Mouse (Mus musculus) forebrain, embryonic 12.5 days (tissue): ENCODE results near the gene Cd276. TPM values are rescaled to one million over a fixed set of nuclear protein-coding genes. Genes with fewer than 3 reads are reported as not detected.

Source experiments
- ATAC-seq: fragments of 200-750 bp; cut with Nextera tagmentation; 2 replicates; pipeline ENCODE4 v1.8.0; 2017; ENCODE audit warnings: moderate TSS enrichment; ENCODE audit not compliant: low FRiP score
- H3K27ac ChIP-seq: fragments of 300-500 bp; sonication (generic); 2 replicates; pipeline ENCODE4 v1.5.1; 2016; ENCODE audit warnings: mild to moderate bottlenecking
- H3K27me3 ChIP-seq: fragments of 300-500 bp; sonication (generic); 2 replicates; pipeline ENCODE4 v1.6.1; 2016; ENCODE audit warnings: mild to moderate bottlenecking
- H3K36me3 ChIP-seq: fragments of 300-500 bp; sonication (generic); replicated peaks from 2 replicates; pipeline ENCODE4 v1.6.1; 2016; ENCODE audit warnings: mild to moderate bottlenecking
- H3K4me1 ChIP-seq: fragments of 300-500 bp; sonication (generic); 2 replicates; pipeline ENCODE4 v1.6.1; 2016
- H3K4me2 ChIP-seq: fragments of 300-500 bp; sonication (generic); 2 replicates; pipeline ENCODE4 v1.6.1; 2016; ENCODE audit warnings: mild to moderate bottlenecking, moderate library complexity
- H3K4me3 ChIP-seq: fragments of 300-500 bp; sonication (generic); replicated peaks from 2 replicates; pipeline ENCODE4 v1.5.1; 2016; ENCODE audit warnings: mild to moderate bottlenecking
- H3K9ac ChIP-seq: fragments of 300-500 bp; sonication (generic); 2 replicates; pipeline ENCODE4 v1.6.1; 2016; ENCODE audit warnings: mild to moderate bottlenecking
- H3K9me3 ChIP-seq: fragments of 300-500 bp; sonication (generic); 2 replicates; pipeline ENCODE4 v1.6.1; 2016
- WGBS: fragments of 180-500 bp; shearing (Covaris S2); methylation state at CpG from one replicate; pipeline ENCODE4 v1.1.7; 2016; 5-methylcytosine and 5-hydroxymethylcytosine counted together
- polyA plus RNA-seq: library from polyadenylated mRNA; unstranded; fragments of >200 nt; fragmentation: Nextera tagmentation; extraction: Ambion mirVana; gene quantifications from 2 replicates; pipeline ENCODE4 v1.2.1, GENCODE M21; 2016

Cd276 gene
- polyA plus RNA-seq, 1 experiment from 2014 or later = 32.2 TPM

DNA sequence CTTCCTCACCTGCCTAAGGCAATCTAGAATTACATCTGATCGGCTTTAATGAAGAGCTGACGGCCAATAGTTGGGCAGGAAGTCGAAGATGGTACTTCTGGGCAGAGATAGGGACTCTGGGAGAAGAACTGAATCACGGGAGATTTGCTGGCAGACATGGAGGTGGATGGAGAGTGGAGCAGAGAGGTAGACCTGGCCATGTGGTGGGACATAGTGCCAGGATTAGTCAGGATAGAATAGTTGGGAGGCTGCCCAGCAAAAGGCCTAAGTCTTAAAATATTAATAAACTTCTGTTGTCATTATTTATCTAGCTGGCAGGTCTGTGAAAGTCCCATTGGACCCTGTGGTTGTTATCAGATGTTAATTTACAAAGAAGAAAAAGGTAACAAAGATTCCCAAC lies 30.1 kb downstream of the Cd276 start:
- Histone ChIP-seq H3K36me3 (peaks cover 52% of the 10 kb centered on the region), H3K27ac (no peak overlapping the region)
- 93% methylated on average over 4 of the region's 4 CpGs for WGBS

DNA sequence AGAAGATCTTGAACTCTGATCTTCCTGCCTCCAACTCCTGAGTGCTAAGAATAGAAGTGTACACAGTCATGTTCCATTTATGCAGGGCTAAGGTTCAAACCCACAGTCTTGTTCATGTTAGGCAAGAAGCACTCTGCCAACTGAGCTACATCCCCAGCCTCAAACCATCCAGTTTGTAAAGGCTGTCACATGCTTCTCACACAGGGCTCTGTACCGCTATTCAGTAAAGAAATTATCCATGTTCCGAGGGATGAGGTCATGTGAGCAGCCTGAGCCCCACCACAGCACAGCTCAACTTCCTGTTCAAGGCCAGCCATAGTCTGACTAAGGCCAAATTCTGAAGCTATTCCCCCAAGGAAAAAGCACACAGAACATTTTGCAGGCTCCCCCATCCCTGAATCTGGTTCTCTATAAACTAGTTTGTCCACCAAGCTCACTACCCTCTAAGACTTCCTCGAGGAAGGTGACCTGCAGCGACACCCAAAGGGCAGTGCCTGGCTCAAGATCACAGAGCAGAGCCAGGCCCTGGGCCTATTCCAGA lies 33.3 kb downstream of the Cd276 start:
- H3K4me1 ChIP-seq = peaks cover 10% of the 10 kb centered on the region
- 74% methylated on average over 4 of the region's 4 CpGs for WGBS
- no peak overlapping the region for H3K4me2 ChIP-seq
- H3K9ac ChIP-seq = no peak overlapping the region
- no peak overlapping the region for H3K4me3 ChIP-seq
- no peak overlapping the region for H3K27ac ChIP-seq
- H3K27me3 ChIP-seq = no peaks in the 10 kb centered on the region
- no peaks in the 10 kb centered on the region for H3K9me3 ChIP-seq
- ATAC-seq = no peak
- peaks cover 26% of the 10 kb centered on the region for H3K36me3 ChIP-seq

More for the DNA sequence above, 30.1 kb downstream of the Cd276 start:
- no peaks in the 10 kb centered on the region for H3K9me3 ChIP-seq
- H3K4me2 ChIP-seq = no peak overlapping the region
- no peaks in the 10 kb centered on the region for H3K27me3 ChIP-seq
- no peak overlapping the region for H3K9ac ChIP-seq
- H3K4me3 ChIP-seq = no peak overlapping the region
- no peak for ATAC-seq
- no peaks in the 10 kb centered on the region; the same call in 1 of the 2 replicates for H3K4me1 ChIP-seq

DNA sequence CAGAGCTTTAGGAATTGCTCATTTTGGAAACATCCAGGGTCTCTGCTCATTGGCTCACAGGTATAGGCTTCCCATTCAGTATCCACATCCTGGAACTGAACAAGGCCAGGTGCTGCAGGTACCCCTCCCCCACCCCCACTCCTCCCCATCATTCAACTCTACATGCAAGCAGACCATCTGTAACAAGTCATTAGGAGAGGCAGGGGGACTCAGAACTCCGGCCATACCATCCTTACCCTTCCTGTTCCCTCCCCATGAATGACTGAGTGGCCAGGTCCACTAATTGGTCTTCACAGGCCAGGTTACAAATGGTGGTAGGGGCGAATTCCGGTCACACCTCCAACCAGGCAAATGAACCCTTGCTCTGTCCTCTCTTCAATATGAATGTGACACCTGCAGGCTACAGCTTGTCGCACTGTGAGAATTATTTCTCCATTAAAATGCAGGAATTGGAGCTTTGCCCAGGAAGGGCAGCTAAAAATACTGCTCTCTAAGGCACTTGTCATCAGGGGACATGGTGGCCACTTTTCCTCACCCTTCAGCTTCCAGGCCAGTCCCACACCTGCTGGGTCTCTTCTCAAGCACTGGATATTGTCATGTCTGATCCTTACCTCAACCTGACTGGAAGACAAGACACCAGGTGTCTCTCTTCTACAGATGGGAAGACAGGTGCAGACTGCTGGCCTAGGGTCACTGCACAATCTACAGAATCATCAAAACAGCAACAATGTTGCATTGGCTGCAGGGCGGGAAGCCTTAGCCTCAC lies 34.2 kb downstream of the Cd276 start:
- Histone ChIP-seq H3K27me3 (no peaks in the 10 kb centered on the region), H3K27ac (no peak overlapping the region), H3K9me3 (no peaks in the 10 kb centered on the region), H3K4me3 (no peak overlapping the region), H3K4me1 (peaks cover 10% of the 10 kb centered on the region), H3K4me2 (no peak overlapping the region), H3K9ac (no peak overlapping the region), H3K36me3 (peaks cover 18% of the 10 kb centered on the region)
- 78% methylated on average over 5 of the region's 5 CpGs for WGBS
- ATAC-seq = no peak

DNA sequence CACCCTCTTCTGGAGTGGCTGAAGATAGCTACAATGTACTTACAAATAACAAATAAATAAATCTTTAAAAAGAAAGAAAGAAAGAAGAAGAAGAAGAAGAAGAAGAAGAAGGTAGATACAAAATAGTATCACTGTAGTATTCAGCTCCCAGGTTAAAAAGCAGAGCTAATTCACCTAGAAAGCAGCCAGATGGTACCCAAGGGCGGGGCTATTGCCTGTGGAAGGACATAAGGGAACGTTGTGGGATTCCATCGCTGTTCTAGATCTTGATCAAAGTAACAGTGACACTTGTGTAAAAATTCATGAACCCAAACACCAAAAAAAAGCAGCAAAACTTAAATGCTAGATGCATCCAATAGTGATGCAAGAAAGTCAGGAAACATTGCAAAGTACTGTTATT lies 35.3 kb downstream of the Cd276 start:
- H3K27ac ChIP-seq = no peak overlapping the region
- no peaks in the 10 kb centered on the region for H3K9me3 ChIP-seq
- no peak for ATAC-seq
- H3K36me3 ChIP-seq = peaks cover 9% of the 10 kb centered on the region
- no peak overlapping the region for H3K9ac ChIP-seq
- no peaks in the 10 kb centered on the region for H3K27me3 ChIP-seq
- 83% methylated on average over 3 of the region's 3 CpGs for WGBS
- no peak overlapping the region for H3K4me3 ChIP-seq
- H3K4me1 ChIP-seq = peaks cover 10% of the 10 kb centered on the region
- no peak overlapping the region for H3K4me2 ChIP-seq

DNA sequence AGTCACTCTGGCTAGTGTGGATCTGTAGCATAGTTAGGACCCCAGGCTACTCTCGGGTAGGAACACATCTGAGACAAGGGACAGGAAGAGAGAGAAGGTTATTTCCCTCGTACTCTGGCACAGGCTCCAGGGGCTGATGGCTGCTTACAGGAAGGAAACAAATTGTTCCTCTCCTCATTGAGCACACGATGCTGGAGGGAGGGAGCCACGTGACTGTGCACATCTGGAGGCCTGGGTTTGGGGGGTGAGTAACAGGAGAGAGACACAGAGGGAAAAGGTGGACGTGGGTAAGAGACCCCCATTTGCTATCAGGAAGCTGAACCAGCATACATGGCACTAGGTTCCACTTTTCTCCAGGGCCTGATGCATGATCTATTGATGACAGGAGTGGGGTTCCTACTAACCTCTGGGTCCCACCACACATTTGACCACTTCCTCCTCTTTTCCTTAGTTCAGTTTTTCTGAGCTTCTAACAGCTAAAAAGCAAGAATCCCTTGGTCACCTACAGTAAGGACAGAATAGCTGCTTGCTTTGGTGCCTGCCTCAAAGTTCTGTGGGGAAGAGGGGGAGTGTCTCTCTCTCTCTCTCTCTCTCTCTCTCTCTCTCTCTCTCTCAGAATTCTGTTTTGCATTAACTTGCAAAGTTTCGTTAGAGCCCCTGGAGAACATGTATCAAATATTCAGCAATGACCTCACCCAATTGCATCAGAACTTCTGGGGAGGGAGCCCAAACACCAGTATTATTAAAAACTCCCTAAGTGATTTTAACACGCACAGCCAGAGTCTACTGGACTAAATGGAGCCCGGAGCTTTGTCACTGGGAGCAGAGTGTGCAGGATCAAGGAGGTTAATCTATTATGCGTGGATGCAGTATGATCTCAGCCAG lies 37.1 kb downstream of the Cd276 start:
- Histone ChIP-seq H3K36me3 (no peaks in the 10 kb centered on the region), H3K4me2 (no peak overlapping the region), H3K4me3 (no peak overlapping the region), H3K9me3 (no peaks in the 10 kb centered on the region), H3K27ac (no peak overlapping the region), H3K27me3 (no peaks in the 10 kb centered on the region), H3K9ac (no peak overlapping the region), H3K4me1 (peaks cover 18% of the 10 kb centered on the region)
- WGBS = 51% methylated on average over 9 of the region's 9 CpGs
- no peak for ATAC-seq

DNA sequence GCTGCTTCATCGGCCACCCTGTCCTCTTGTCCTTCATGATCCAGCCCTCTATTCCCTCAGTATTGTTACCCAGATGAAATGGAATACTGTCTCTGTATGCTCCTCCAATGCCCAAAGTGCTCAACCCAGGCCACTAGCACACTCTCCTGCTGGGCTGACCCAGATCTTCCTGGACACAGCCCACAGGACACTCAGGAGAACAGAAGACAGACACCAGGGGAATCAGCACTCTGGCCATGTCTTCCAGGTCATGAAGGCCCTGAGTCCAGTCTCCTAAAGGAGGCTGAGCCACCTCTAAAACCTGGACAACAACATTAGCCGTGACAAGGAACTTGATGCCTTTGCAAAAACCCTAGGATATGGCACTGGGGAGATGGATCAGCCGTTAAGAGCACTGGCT lies 38.8 kb downstream of the Cd276 start:
- peaks cover 18% of the 10 kb centered on the region for H3K4me1 ChIP-seq
- H3K36me3 ChIP-seq = no peaks in the 10 kb centered on the region
- no peak overlapping the region for H3K4me3 ChIP-seq
- no peak overlapping the region for H3K27ac ChIP-seq
- no peak overlapping the region for H3K4me2 ChIP-seq
- no peaks in the 10 kb centered on the region for H3K27me3 ChIP-seq
- H3K9ac ChIP-seq = no peak overlapping the region
- no peaks in the 10 kb centered on the region for H3K9me3 ChIP-seq
- 87% methylated on average over 3 of the region's 3 CpGs for WGBS
- no peak for ATAC-seq

DNA sequence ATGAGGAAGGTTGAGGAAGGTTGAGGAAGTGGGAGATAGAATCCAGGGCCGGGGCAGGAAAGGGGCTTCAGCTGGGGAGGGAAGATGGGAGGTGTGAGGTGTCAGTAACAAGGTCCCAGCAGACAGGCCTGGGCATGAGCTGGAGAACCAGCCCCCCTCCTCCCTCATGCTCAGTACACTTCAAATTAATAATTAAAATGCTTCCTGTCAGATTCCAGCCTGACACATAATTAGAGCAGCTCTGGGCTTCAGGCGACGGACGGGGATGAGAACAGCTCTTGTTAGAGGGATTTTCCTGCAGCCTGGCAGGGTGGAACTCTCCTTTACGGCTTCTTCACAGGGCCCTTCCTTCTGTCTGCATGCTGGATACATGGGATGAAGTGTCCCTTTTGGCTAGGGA lies 41.5 kb downstream of the Cd276 start:
- Histone ChIP-seq H3K4me2 (no peak overlapping the region), H3K36me3 (no peaks in the 10 kb centered on the region), H3K9me3 (no peaks in the 10 kb centered on the region), H3K27me3 (no peaks in the 10 kb centered on the region), H3K4me1 (peaks cover 17% of the 10 kb centered on the region), H3K4me3 (no peak overlapping the region), H3K27ac (no peak overlapping the region; the same call in 1 of the 2 replicates), H3K9ac (no peak overlapping the region)
- no peak; the same call in 1 of the 2 replicates for ATAC-seq
- 38% methylated on average over 5 of the region's 5 CpGs for WGBS

DNA sequence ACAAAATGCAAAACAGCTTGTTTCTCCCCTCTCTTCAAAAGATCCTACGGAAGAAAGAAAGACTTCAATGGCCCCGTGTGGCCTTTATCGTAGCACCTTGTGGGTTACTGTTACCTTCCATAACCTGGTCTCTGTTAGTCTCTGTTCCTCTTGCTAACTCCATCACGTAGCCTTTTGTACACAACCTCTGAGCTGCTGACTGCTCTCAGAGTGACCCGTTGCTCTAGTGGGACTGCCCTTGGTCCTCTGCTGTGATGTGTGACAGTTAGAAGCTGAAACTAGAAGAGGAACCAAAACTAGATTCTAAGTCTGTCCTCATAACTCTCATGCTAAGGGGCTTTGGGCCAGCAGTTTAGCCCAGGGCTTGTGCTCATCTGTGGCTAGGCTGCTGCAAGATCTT lies 44.8 kb downstream of the Cd276 start:
- H3K27ac ChIP-seq = no peak overlapping the region
- H3K27me3 ChIP-seq = no peaks in the 10 kb centered on the region
- no peak overlapping the region for H3K9ac ChIP-seq
- H3K4me1 ChIP-seq = peaks cover 8% of the 10 kb centered on the region; the same call in 1 of the 2 replicates
- no peak overlapping the region for H3K4me2 ChIP-seq
- no peak overlapping the region for H3K4me3 ChIP-seq
- WGBS = 84% methylated on average over 5 of the region's 5 CpGs
- H3K36me3 ChIP-seq = no peaks in the 10 kb centered on the region
- no peaks in the 10 kb centered on the region for H3K9me3 ChIP-seq
- ATAC-seq = no peak

DNA sequence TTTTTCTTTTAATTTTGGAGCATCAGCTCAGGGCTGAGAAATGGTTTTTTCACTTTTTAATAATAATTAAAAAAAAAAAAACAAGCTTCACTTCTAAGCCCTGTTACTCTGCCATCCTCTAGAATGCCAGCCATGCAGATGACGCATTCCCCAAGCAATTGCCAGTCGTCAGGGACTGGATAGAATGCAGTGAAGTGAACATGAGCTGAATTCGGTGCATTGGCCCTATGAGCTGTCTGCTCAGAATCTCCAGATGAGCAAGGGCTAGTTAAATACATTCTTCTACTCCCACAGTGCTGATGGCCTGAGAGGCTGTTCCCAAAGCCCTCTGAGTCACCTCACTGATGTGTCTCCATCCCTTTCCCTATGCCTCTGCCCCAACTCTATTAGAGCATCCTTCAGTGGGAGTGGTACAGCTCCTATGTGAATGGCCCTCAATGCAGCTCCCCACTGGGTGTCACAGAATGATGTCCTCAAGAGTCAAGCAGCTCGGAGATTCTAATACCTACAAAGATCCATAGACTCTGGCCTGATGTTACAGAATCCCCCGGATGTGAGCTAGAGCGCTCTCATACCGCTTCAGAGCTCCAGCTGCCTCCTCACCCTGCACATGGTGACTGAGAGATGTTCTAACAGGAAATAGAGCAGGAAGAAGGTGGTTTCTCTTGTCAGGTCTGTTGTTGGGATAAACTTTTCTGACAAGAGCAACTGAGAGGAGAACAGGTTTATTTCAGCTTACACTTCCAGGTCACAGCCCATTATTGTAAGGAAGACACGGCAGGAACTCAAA lies 47.8 kb downstream of the Cd276 start:
- Histone ChIP-seq H3K27ac (no peak overlapping the region), H3K36me3 (no peaks in the 10 kb centered on the region), H3K4me2 (no peak overlapping the region), H3K27me3 (no peaks in the 10 kb centered on the region), H3K9me3 (no peaks in the 10 kb centered on the region), H3K4me3 (no peak overlapping the region), H3K9ac (no peak overlapping the region), H3K4me1 (no peaks in the 10 kb centered on the region)
- no peak for ATAC-seq
- WGBS = 81% methylated on average over 8 of the region's 8 CpGs

DNA sequence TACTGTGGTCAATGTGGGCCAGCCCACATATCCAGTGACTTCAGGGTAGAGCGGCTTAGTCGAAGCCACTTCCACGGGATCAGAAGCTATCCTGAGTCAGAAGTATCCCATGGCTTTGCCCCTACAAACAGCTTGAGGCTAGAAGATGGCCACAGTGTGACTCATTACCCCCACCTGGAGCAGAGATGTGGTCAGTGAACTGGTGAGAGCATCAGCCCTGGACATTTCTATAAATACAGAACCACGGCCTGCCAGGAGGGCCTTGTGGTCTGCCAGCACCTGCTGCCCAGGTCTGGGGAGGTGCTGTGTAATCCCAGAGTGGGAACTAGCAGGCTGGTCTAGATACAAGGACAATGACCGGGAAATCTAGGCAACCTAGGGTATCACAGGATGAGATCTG lies 54.3 kb downstream of the Cd276 start:
- peaks cover 6% of the 10 kb centered on the region; the same call in 1 of the 2 replicates for H3K36me3 ChIP-seq
- H3K4me1 ChIP-seq = no peaks in the 10 kb centered on the region
- 88% methylated on average over 5 of the region's 5 CpGs for WGBS
- H3K27ac ChIP-seq = no peak overlapping the region
- H3K9me3 ChIP-seq = no peaks in the 10 kb centered on the region
- H3K9ac ChIP-seq = no peak overlapping the region
- no peak for ATAC-seq
- no peak overlapping the region for H3K4me3 ChIP-seq
- H3K4me2 ChIP-seq = no peak overlapping the region
- H3K27me3 ChIP-seq = no peaks in the 10 kb centered on the region

DNA sequence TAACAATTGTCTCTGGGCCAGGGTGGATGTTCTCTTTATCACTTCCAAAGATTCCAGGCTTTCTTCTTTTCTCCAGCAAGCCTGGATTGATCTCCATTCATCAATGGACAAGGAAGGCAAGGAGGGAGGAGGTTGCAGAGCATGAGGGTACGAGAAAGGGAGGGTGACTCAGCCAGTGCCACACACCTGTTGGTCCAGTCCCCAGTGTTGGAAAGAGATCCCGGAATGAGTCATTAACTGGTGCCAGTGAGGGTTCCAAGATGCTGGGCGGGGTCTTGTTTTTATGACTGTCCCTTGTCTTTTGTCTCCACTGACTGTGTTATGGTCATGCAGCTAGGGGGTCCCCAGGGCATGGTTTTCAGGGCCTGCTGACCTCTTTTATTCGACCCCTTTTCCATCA lies 57.3 kb downstream of the Cd276 start:
- ATAC-seq = no peak
- Histone ChIP-seq H3K4me2 (no peak overlapping the region), H3K9ac (no peak overlapping the region), H3K36me3 (peaks cover 6% of the 10 kb centered on the region; the same call in 1 of the 2 replicates), H3K4me3 (no peak overlapping the region), H3K4me1 (no peaks in the 10 kb centered on the region), H3K27ac (no peak overlapping the region), H3K27me3 (no peaks in the 10 kb centered on the region), H3K9me3 (no peaks in the 10 kb centered on the region)
- WGBS = 67% methylated on average over 4 of the region's 4 CpGs
